Mouse (Mus musculus) liver (tissue): Measurements from ENCODE around the gene Hpd.

Experiments
- DNase-seq: peaks from one replicate; pipeline ENCODE4 v3.0.0-alpha.2; 2020; ENCODE audit warnings: mixed read lengths

The Hpd gene

GRCm38 (mm10) chr5:123185966-123186365 lies 3.4 kb upstream of the Hpd start:
- DNase-seq, result no peak

- DNase-seq, result peak; percentile 37
Measured at GRCm38 (mm10) chr5:123181536-123181935, 991 bp downstream of the Hpd start.

DNA sequence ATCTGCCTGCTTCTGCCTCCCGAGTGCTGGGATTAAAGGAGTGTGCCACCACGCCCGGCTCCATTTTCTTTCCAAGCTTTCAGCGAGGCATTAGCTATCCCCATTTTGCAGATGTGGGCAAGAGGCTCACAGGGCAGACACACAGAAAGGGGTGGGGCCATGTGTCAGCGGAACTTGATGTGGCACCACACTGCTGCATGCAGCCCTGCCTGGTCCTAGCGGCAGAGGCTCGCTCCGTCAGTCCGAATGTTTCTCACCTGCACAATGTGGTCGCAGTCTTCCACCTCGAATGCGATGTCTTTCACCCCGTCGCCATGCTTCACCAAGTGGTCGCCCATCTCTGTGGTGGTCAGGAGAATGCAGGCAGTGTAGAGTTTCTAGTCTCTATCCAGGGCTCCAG lies 2.1 kb downstream of the Hpd start:
- no peak for DNase-seq

- DNase-seq, result no peak
Measured at GRCm38 (mm10) chr5:123178792-123179191, 3.7 kb downstream of the Hpd start.

DNA sequence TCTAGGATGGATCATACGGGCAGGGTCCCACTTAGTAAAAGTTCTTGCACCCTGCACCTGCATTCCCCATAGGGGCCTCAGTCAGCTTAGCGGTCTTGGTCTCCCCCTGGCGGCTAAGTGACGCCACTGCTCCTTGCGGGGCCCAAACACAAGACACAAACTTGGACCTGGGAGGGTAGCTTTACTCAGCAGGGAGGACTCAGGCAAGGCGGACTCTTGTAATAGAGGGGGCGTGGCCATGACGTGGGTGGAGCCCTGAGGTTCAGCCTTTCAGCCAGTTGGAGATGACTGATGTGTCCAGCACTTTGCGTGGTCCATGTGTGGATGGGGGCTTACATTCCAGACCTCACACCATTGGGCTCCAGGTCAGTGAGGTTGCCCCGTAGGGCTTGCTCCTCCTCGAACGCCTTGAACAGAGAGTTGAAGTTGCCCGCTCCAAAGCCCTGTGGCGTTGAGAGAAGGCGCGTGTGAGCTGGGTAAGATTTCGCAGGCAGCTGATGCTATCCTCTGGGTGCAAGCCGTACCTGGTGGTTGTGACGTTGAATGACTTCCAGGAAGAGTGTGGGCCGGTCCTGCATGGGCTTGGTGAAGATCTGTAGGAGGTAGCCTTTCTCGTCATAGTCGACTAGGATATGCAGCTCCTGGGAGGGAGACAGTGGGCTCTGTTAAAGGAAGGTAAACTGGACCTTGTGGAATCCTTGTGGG lies 10.7 kb downstream of the Hpd start:
- DNase-seq, result peak; percentile 92

- no peak for DNase-seq
Measured at GRCm38 (mm10) chr5:123170365-123170764, 12.2 kb downstream of the Hpd start.

DNA sequence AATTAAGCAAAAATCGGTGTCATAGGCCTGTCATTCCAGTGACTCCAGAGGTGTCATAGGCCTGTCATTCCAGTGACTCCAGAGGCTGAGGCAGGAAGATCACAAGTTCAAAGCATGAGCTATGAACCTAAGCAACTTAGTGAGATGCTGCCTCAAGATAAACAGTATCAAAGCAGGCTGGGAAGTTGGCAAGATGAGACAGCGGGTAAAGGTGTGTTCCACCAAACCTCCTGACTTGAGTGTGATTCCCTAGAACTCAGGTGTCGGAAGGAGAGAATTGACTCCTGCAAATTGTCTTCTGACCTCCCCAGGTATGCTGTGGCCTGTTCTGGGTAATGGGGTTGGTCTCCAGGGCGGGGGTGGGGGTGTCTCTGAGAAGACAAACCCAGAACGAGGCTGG lies 13.2 kb downstream of the Hpd start, which contains the start of gene Psmd9:
Psmd9 (plus strand) TSS at position 130 of the 400 bp plus-strand sequence.
- DNase-seq, result no peak

GRCm38 (mm10) chr5:123167591-123167990 lies 14.9 kb downstream of the Hpd start:
- DNase-seq, result no peak

GRCm38 (mm10) chr5:123166437-123166836 lies 16.1 kb downstream of the Hpd start:
- DNase-seq, result no peak

- no peak for DNase-seq
Measured at GRCm38 (mm10) chr5:123162942-123163341, 19.6 kb downstream of the Hpd start.

DNA sequence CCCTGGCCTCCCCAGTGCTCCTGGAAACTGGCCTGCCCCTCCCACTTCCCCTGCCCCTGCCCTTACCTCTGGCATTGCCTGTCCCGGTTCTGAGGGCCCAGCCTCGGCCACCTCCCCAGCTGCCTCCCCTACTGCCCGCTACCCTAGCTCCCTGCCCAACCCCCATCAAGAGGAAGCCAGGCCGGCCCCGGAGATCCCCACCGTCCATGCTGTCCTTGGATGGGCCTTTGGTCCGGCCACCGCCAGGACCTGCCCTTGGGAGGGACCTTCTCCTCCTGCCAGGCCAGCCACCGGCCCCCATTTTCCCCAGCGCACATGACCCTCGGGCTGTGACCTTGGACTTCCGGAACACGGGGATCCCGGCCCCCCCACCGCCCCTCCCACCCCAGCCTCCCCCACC lies 22.2 kb downstream of the Hpd start:
- DNase-seq, result no peak

DNA sequence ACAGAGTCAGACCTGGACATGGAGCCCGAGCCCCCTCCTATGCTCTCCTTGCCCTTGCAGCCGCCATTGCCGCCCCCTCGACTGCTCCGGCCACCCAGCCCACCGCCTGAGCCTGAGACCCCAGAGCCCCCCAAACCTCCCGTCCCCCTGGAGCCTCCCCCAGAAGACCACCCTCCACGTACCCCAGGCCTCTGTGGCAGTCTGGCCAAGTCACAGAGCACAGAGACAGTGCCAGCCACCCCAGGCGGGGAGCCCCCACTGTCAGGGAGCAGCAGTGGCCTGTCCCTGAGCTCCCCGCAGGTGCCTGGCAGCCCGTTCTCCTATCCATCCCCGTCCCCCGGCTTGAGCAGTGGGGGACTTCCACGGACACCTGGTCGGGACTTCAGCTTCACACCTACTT lies 22.7 kb downstream of the Hpd start:
- DNase-seq, result no peak

DNA sequence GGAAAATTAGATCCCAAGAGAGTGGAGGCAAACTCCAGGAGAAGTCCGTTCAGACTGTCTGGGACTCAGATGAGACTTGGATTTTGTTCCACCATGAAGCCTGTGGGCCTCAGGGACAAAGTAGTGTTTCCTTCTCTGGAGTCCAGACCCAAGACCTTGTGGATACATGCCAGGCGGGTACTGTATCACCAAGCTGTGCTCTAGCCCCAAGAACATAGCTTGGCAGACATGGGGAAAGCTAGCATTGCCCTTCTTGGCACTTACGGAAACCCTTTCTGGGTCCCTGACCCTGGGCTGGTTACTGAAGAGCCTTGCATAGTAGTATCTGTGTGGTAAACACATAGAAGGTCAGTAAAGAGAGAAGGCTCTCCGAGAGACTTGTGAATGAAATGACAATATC lies 23.1 kb downstream of the Hpd start:
- DNase-seq, result no peak

DNA sequence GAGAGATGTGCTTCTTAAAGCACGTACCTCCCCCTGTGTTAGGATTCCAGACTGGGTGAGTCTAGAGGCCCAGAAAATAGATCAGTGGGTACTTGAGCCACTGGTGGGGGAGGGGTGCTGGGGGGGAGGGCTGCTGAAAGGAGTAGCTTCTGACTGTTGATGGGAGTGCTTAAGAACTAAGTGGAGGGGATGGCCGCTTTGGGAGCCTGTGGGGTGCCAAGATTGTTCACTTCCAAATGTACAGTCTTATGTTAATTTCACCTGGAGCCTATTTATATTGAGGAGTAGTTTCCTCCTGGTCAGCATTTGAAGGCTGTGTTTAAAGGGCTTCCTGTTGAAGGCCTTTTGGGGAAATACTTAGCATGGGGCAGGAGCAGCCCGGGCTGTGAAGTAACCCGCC lies 24.6 kb downstream of the Hpd start:
- DNase-seq, result no peak

- DNase-seq, result no peak
Measured at GRCm38 (mm10) chr5:123156763-123157162, 25.8 kb downstream of the Hpd start.

GRCm38 (mm10) chr5:123155425-123155824 lies 27.1 kb downstream of the Hpd start:
- peak; percentile 79 for DNase-seq

- DNase-seq, result no peak
Measured at GRCm38 (mm10) chr5:123152901-123153300, 29.6 kb downstream of the Hpd start.

- DNase-seq, result no peak
Measured at GRCm38 (mm10) chr5:123151707-123152362, 30.7 kb downstream of the Hpd start.

- DNase-seq, result peak; percentile 49
Measured at GRCm38 (mm10) chr5:123151077-123151476, 31.4 kb downstream of the Hpd start.

GRCm38 (mm10) chr5:123150641-123151040 lies 31.9 kb downstream of the Hpd start:
- no peak for DNase-seq

DNA sequence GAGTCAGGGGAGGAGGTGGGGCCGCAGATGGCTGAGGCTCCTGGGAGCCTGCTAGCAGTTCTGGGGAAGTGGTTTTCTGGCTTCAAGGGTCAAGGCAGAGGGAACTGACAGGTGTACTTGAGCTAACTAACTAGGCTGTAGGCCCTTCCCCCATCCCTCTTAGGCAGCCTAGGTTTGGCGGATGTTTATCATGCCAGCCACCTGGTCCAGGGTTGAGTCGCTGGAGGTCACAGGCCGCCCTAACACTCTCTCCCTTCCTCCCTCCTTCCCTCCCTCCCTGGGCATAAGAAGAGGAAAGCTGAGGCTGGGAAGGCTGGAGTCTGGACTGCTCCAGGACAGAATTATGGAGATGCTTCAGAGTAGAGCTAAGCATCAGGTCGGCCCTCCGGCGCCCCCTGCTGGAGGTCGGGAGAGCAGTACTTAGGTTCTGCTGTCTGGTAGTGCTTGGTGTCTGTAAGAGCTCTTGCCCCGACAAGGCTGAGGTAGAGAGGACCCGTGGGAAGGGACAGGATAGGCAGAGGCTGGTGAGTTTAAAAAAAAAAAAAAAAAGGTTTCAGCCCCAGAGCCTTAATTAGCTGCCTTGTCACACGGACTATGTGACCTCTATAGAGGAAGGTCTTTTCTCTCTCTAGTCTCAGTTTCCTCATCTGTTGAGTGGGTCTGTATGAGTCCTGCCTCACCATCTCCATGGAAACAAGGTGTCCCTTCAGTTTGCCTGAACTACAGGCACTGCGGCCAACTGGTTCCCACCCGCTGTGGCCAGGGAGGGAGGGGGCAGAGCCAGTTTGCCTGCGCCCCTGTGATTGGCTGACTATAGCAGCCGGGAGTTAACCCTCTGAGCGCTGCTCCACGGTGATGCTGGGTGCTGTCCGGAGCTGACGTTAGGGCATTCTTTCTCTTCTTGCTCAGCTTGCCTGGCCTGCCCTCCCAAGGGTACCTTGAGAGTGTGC lies 32.8 kb downstream of the Hpd start:
- DNase-seq, result peak; percentile 93

- no peak for DNase-seq
Measured at GRCm38 (mm10) chr5:123148073-123148722, 34.3 kb downstream of the Hpd start.

GRCm38 (mm10) chr5:123147569-123147968 lies 35.0 kb downstream of the Hpd start:
- no peak for DNase-seq
